Mouse (Mus musculus) midbrain, embryonic 13.5 days (tissue): ENCODE measurements around the gene Tlk1. TPM values are rescaled to one million over a fixed set of nuclear protein-coding genes. Genes with fewer than 3 reads are reported as not detected.

ENCODE experiments used
- ATAC-seq: fragments of 200-750 bp; cut with Nextera tagmentation; 2 replicates; pipeline ENCODE4 v1.8.0; 2017; ENCODE audit warnings: mild to moderate bottlenecking, moderate TSS enrichment, moderate library complexity
- H3K27ac ChIP-seq: fragments of 300-500 bp; sonication (generic); 2 replicates; pipeline ENCODE4 v1.5.1; 2015; ENCODE audit warnings: inconsistent platforms, mild to moderate bottlenecking, moderate library complexity
- H3K27me3 ChIP-seq: fragments of 300-500 bp; sonication (generic); 2 replicates; pipeline ENCODE4 v1.6.1; 2015; ENCODE audit warnings: mild to moderate bottlenecking, inconsistent platforms
- H3K36me3 ChIP-seq: fragments of 300-500 bp; sonication (generic); 2 replicates; pipeline ENCODE4 v1.6.1; 2015; ENCODE audit warnings: mild to moderate bottlenecking, inconsistent platforms
- H3K4me1 ChIP-seq: fragments of 300-500 bp; sonication (generic); replicated peaks from 2 replicates; pipeline ENCODE4 v1.6.1; 2015; ENCODE audit warnings: inconsistent platforms
- H3K4me2 ChIP-seq: fragments of 300-500 bp; sonication (generic); replicated peaks from 2 replicates; pipeline ENCODE4 v1.6.1; 2015; ENCODE audit warnings: moderate library complexity, mild to moderate bottlenecking, inconsistent platforms
- H3K4me3 ChIP-seq: fragments of 300-500 bp; sonication (generic); replicated peaks from 2 replicates; pipeline ENCODE4 v1.5.1; 2015; ENCODE audit warnings: mild to moderate bottlenecking, inconsistent platforms
- H3K9ac ChIP-seq: fragments of 300-500 bp; sonication (generic); replicated peaks from 2 replicates; pipeline ENCODE4 v1.6.1; 2015; ENCODE audit warnings: mild to moderate bottlenecking, inconsistent platforms
- H3K9me3 ChIP-seq: fragments of 300-500 bp; sonication (generic); 2 replicates; pipeline ENCODE4 v1.6.1; 2016; ENCODE audit warnings: mild to moderate bottlenecking, inconsistent platforms
- WGBS: fragments of 180-500 bp; shearing (Covaris S2); methylation state at CpG from one replicate; pipeline ENCODE4 v1.1.7; 2015; 5-methylcytosine and 5-hydroxymethylcytosine counted together
- polyA plus RNA-seq: library from polyadenylated mRNA; unstranded; fragments of >200 nt; fragmentation: Nextera tagmentation; extraction: Ambion mirVana; gene quantifications from 2 replicates; pipeline ENCODE4 v1.2.1, GENCODE M21; 2015

Tlk1 gene
- polyA plus RNA-seq, 1 experiment from 2014 or later: 25.5 TPM

DNA sequence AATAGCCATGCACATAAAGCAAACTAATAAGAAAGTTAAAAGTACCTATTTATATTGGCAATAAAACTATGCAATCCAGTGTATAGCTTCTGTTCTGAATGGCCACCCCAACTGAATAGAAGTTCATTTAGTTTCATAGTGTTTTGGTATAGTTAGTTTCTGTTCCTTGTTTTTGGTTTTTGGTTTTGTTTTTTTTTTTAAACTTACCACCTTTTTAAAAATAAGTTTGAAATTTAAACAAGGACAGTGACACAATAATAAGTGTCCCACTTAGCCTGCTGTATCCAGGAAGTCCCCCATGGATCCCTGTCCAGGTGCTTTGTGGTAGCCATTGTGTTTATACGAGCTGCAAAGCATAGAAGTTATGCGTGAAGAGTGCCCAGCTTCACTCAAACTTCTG, 156.3 kb downstream of the Tlk1 start:
- H3K9ac ChIP-seq: no peak overlapping the region
- no peaks in the 10 kb centered on the region for H3K27me3 ChIP-seq
- H3K36me3 ChIP-seq: no peaks in the 10 kb centered on the region
- ATAC-seq: no peak
- WGBS: 89% methylated on average over 2 of the region's 2 CpGs
- H3K4me2 ChIP-seq: no peak overlapping the region
- H3K4me3 ChIP-seq: no peak overlapping the region
- H3K4me1 ChIP-seq: no peaks in the 10 kb centered on the region
- no peak overlapping the region for H3K27ac ChIP-seq
- H3K9me3 ChIP-seq: no peaks in the 10 kb centered on the region

DNA sequence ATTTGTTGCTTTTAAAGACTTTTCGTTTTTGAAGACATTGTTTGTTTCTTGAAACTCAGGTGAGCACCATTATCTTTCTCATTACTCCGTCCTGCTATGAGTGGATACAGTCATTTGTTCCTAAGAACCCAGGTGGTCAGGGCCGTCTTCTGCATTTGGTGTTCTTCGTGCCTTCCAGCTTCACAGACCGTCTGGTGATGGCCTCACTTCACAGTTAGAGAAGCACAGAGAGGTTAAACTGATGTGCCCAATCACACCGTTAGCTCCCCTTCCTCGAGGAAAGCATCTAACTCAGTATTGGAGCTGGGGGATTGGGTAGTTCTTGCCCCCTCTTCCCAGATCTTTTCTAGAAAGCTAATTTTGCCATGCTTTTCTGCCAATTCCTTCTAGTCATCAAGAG, 158.5 kb downstream of the Tlk1 start:
- Histone ChIP-seq H3K4me1 (peaks cover 18% of the 10 kb centered on the region), H3K4me3 (no peak overlapping the region), H3K4me2 (no peak overlapping the region), H3K27me3 (no peaks in the 10 kb centered on the region), H3K9ac (no peak overlapping the region), H3K9me3 (no peaks in the 10 kb centered on the region), H3K27ac (no peak overlapping the region), H3K36me3 (no peaks in the 10 kb centered on the region)
- ATAC-seq: no peak
- WGBS: 92% methylated on average over 7 of the region's 7 CpGs

DNA sequence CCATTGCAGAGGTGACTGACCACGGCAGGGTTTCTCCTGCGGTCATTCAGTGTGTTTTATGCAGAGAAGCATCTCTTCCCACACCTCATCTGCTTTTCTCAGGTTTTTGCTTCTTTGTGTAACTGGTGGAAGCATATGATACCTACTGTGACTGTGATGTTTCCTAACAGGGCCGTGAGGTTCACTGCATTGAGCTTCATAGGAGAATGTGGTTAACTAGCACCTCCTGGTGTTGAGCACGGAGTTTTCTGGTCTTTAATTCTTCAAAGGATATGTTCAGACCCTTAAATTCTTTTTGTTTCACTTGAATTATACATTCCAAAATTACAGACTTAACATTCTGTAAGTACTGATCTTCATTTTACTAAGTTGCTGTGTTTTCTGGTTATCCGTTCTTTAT, 161.8 kb downstream of the Tlk1 start:
- 75% methylated on average over 5 of the region's 5 CpGs for WGBS
- ATAC-seq: no peak
- H3K27ac ChIP-seq: no peak overlapping the region

More for the DNA sequence above, 161.8 kb downstream of the Tlk1 start:
- Histone ChIP-seq H3K4me1 (peaks cover 24% of the 10 kb centered on the region), H3K4me3 (no peak overlapping the region), H3K9me3 (no peaks in the 10 kb centered on the region), H3K36me3 (no peaks in the 10 kb centered on the region), H3K27me3 (no peaks in the 10 kb centered on the region), H3K4me2 (no peak overlapping the region), H3K9ac (no peak overlapping the region)

Other genes starting within 250 kb of the Tlk1 start
- gene Gorasp2, start 164.2 kb downstream of the Tlk1 start, polyA plus RNA-seq: 123 and 125 TPM in 2 replicates
- 2.7 and 3.4 TPM in 2 replicates for gene Gm26558, start 163.6 kb downstream of the Tlk1 start, polyA plus RNA-seq
- 36.5 and 38.6 TPM in 2 replicates for gene Dcaf17, start 229.6 kb upstream of the Tlk1 start, polyA plus RNA-seq
- gene Mettl8, start 229.9 kb upstream of the Tlk1 start, polyA plus RNA-seq: 13.4 and 15.8 TPM in 2 replicates